Mouse (Mus musculus): Measurements from ENCODE around the gene Esp22. TPM values are rescaled to one million over a fixed set of nuclear protein-coding genes. Genes with fewer than 3 reads are reported as not detected.
"Not testable (repeated sequence)": the region's sequence is repeated elsewhere in the genome, so short reads cannot be mapped to it uniquely, and the experiment has no call there.

Esp22 gene
- total RNA-seq (2012; rRNA removed) = not detected in 2 replicates

GRCm38 (mm10) chr17:39095034-39095433 is at the start of gene Esp22:
TSS of gene Esp22 (plus strand) at chr17:39095334.
- in situ Hi-C loops (cut with MboI; ENCODE audit: low sequenced_read_pairs in 2 of 2, unreplicated experiment in 2 of 2) = no loop called here
- no peak for TF ChIP-seq MAFK (IDR thresholded peaks at IDR 0.05; ENCODE audit: insufficient read depth, low read depth, low read length)
- no peak for TF ChIP-seq ZNF384 (IDR thresholded peaks at IDR 0.05; ENCODE audit: low read depth, low read length)
- no peak for TF ChIP-seq HCFC1 (IDR thresholded peaks at IDR 0.05; ENCODE audit: borderline replicate concordance, insufficient read depth, low read length)
- TF ChIP-seq ZC3H11A (IDR thresholded peaks at IDR 0.05; ENCODE audit: borderline replicate concordance, low read depth, low read length) = no peak
- no peak for TF ChIP-seq CHD2 (IDR thresholded peaks at IDR 0.05; ENCODE audit: low read depth, low read length)

GRCm38 (mm10) chr17:39063641-39064040 is 31.5 kb upstream of the Esp22 start:
- TF ChIP-seq MAFK (IDR thresholded peaks at IDR 0.05; ENCODE audit: insufficient read depth, low read depth, low read length) = no peak
- TF ChIP-seq ZC3H11A (IDR thresholded peaks at IDR 0.05; ENCODE audit: borderline replicate concordance, low read depth, low read length) = no peak
- no peak for TF ChIP-seq CHD2 (IDR thresholded peaks at IDR 0.05; ENCODE audit: low read depth, low read length)
- no peak for TF ChIP-seq ZNF384 (IDR thresholded peaks at IDR 0.05; ENCODE audit: low read depth, low read length)
- no peak for TF ChIP-seq HCFC1 (IDR thresholded peaks at IDR 0.05; ENCODE audit: borderline replicate concordance, insufficient read depth, low read length)
- in situ Hi-C loops (cut with MboI; ENCODE audit: low sequenced_read_pairs in 2 of 2, unreplicated experiment in 2 of 2) = no loop called here
- no peaks in the 10 kb centered on the region for H3K36me3 ChIP-seq (ENCODE audit: control insufficient read depth, insufficient read depth, low read length, poor library complexity, severe bottlenecking)
- no peak overlapping the region for H3K4me3 ChIP-seq (ENCODE audit: insufficient read depth in 1 of 2, low read depth in 1 of 2, low read length in 2 of 2, poor library complexity in 1 of 2, severe bottlenecking in 1 of 2)
- DNase-seq (ENCODE audit: low read depth, low spot score) = peak; percentile 9
- H3K9ac ChIP-seq (ENCODE audit: insufficient read depth, low read depth, low read length, poor library complexity, severe bottlenecking) = no peak overlapping the region
- H3K9me3 ChIP-seq (ENCODE audit: control insufficient read depth, insufficient read depth, low read depth, low read length) = no peaks in the 10 kb centered on the region
- H3K27ac ChIP-seq (ENCODE audit: insufficient read depth, low read depth, low read length, poor library complexity, severe bottlenecking) = no peak overlapping the region
- H3K4me1 ChIP-seq (ENCODE audit: control insufficient read depth in 2 of 2, insufficient read depth in 2 of 2, low read length in 2 of 2, poor library complexity in 1 of 2) = no peaks in the 10 kb centered on the region

More at GRCm38 (mm10) chr17:39095034-39095433, at the start of gene Esp22:
- no peak for DNase-seq (ENCODE audit: low read depth, low spot score)
- Histone ChIP-seq H3K27ac (ENCODE audit: insufficient read depth, low read depth, low read length, poor library complexity, severe bottlenecking) (no peak within 1 kb of the TSS), H3K4me1 (ENCODE audit: control insufficient read depth in 2 of 2, insufficient read depth in 2 of 2, low read length in 2 of 2, poor library complexity in 1 of 2) (no peaks in the 10 kb centered on the region), H3K9ac (ENCODE audit: insufficient read depth, low read depth, low read length, poor library complexity, severe bottlenecking) (no peak within 1 kb of the TSS), H3K36me3 (ENCODE audit: control insufficient read depth, insufficient read depth, low read length, poor library complexity, severe bottlenecking) (no peaks in the 10 kb centered on the region), H3K4me3 (ENCODE audit: insufficient read depth in 1 of 2, low read depth in 1 of 2, low read length in 2 of 2, poor library complexity in 1 of 2, severe bottlenecking in 1 of 2) (no peak within 1 kb of the TSS), H3K9me3 (ENCODE audit: control insufficient read depth, insufficient read depth, low read depth, low read length) (no peaks in the 10 kb centered on the region)

DNA sequence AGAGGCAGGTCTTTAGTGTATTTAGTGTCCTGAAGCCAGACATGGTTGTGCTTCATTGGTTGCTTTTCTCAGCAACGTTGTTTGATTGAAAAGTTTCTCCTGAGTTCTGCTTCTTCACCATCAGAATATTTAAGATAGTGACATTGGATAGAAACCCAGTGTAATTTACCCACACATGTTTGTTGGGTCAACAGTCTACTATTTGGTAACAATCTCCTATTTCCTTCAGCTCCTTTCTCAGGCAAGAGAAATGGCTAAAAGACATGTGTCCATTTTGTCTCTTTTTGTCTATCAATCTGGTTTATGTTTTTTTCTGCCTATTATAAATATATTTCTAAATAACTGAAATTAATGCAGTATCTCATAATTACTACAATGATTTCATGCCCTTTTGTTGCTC is 18.2 kb upstream of the Esp22 start, which contains the start of gene Esp23:
Gene Esp23 (minus strand): TSS at position 101 of the 400 bp plus-strand sequence.
- TF ChIP-seq ZC3H11A (IDR thresholded peaks at IDR 0.05; ENCODE audit: borderline replicate concordance, low read depth, low read length) (no peak), CHD2 (IDR thresholded peaks at IDR 0.05; ENCODE audit: low read depth, low read length) (no peak), ZNF384 (IDR thresholded peaks at IDR 0.05; ENCODE audit: low read depth, low read length) (no peak), MAFK (IDR thresholded peaks at IDR 0.05; ENCODE audit: insufficient read depth, low read depth, low read length) (no peak), HCFC1 (IDR thresholded peaks at IDR 0.05; ENCODE audit: borderline replicate concordance, insufficient read depth, low read length) (no peak)
- no peaks in the 10 kb centered on the region for H3K9me3 ChIP-seq (ENCODE audit: control insufficient read depth, insufficient read depth, low read depth, low read length)
- H3K4me1 ChIP-seq (ENCODE audit: control insufficient read depth in 2 of 2, insufficient read depth in 2 of 2, low read length in 2 of 2, poor library complexity in 1 of 2) = no peaks in the 10 kb centered on the region
- H3K9ac ChIP-seq (ENCODE audit: insufficient read depth, low read depth, low read length, poor library complexity, severe bottlenecking) = no peak within 1 kb of the TSS
- H3K4me3 ChIP-seq (ENCODE audit: insufficient read depth in 1 of 2, low read depth in 1 of 2, low read length in 2 of 2, poor library complexity in 1 of 2, severe bottlenecking in 1 of 2) = no peak within 1 kb of the TSS
- in situ Hi-C loops (cut with MboI; ENCODE audit: low sequenced_read_pairs in 2 of 2, unreplicated experiment in 2 of 2) = no loop called here
- DNase-seq (ENCODE audit: low read depth, low spot score) = no peak
- H3K36me3 ChIP-seq (ENCODE audit: control insufficient read depth, insufficient read depth, low read length, poor library complexity, severe bottlenecking) = no peaks in the 10 kb centered on the region
- no peak within 1 kb of the TSS for H3K27ac ChIP-seq (ENCODE audit: insufficient read depth, low read depth, low read length, poor library complexity, severe bottlenecking)

DNA sequence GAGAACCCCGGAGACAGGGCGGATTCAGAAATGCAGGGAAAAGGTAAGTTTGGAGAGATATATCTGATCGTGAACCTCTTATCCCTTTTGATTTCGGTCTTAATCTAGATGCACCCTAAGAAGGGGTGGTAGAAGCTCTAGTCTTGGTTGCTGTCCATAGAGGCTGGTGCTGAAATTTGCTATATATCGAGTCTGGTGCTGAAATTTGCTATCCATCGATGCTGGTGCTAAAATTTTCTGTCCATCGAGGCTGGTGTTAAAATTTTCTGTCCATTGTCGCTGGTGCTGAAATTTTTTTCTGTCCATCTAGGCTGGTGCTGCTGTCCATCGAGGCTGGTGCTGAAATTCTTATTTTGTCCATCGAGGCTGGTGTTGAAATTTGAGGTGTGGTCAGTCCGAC is 12.0 kb downstream of the Esp22 start:
- in situ Hi-C loops (cut with MboI; ENCODE audit: low sequenced_read_pairs in 2 of 2, unreplicated experiment in 2 of 2); H3K36me3 ChIP-seq (ENCODE audit: control insufficient read depth, insufficient read depth, low read length, poor library complexity, severe bottlenecking); H3K4me3 ChIP-seq (ENCODE audit: insufficient read depth in 1 of 2, low read depth in 1 of 2, low read length in 2 of 2, poor library complexity in 1 of 2, severe bottlenecking in 1 of 2); H3K27ac ChIP-seq (ENCODE audit: insufficient read depth, low read depth, low read length, poor library complexity, severe bottlenecking); H3K4me1 ChIP-seq (ENCODE audit: control insufficient read depth in 2 of 2, insufficient read depth in 2 of 2, low read length in 2 of 2, poor library complexity in 1 of 2); H3K9me3 ChIP-seq (ENCODE audit: control insufficient read depth, insufficient read depth, low read depth, low read length); H3K9ac ChIP-seq (ENCODE audit: insufficient read depth, low read depth, low read length, poor library complexity, severe bottlenecking): not testable (repeated sequence)
- DNase-seq (ENCODE audit: low read depth, low spot score) = peak; percentile 51
- TF ChIP-seq ZNF384 (IDR thresholded peaks at IDR 0.05; ENCODE audit: low read depth, low read length) = 0 out of 2 replicates have a peak, but pooled peaks have one; percentile 35

- H3K36me3 ChIP-seq (ENCODE audit: control insufficient read depth, insufficient read depth, low read length, poor library complexity, severe bottlenecking); H3K9ac ChIP-seq (ENCODE audit: insufficient read depth, low read depth, low read length, poor library complexity, severe bottlenecking); H3K4me1 ChIP-seq (ENCODE audit: control insufficient read depth in 2 of 2, insufficient read depth in 2 of 2, low read length in 2 of 2, poor library complexity in 1 of 2); H3K4me3 ChIP-seq (ENCODE audit: insufficient read depth in 1 of 2, low read depth in 1 of 2, low read length in 2 of 2, poor library complexity in 1 of 2, severe bottlenecking in 1 of 2); H3K27ac ChIP-seq (ENCODE audit: insufficient read depth, low read depth, low read length, poor library complexity, severe bottlenecking); in situ Hi-C loops (cut with MboI; ENCODE audit: low sequenced_read_pairs in 2 of 2, unreplicated experiment in 2 of 2); H3K9me3 ChIP-seq (ENCODE audit: control insufficient read depth, insufficient read depth, low read depth, low read length): not testable (repeated sequence)
- DNase-seq (ENCODE audit: low read depth, low spot score) = peak; percentile 12
Measured at GRCm38 (mm10) chr17:39129156-39129555, 34.0 kb downstream of the Esp22 start.

Other genes with a start within 250 kb of the Esp22 start
- 1.9 and 2.4 TPM in 2 replicates for gene Esp24, start 58.6 kb upstream of the Esp22 start, total RNA-seq (2012; rRNA removed)
- not detected in 2 replicates for gene Gm21903, start 52.0 kb upstream of the Esp22 start, total RNA-seq (2012; rRNA removed)
- gene Esp23, start 18.3 kb upstream of the Esp22 start, total RNA-seq (2012; rRNA removed) = not detected in 2 replicates

Measured in ES-E14 (cell line).